13 mouse cellular contexts compared by ENCODE assay signal in the genomic region with DNA sequence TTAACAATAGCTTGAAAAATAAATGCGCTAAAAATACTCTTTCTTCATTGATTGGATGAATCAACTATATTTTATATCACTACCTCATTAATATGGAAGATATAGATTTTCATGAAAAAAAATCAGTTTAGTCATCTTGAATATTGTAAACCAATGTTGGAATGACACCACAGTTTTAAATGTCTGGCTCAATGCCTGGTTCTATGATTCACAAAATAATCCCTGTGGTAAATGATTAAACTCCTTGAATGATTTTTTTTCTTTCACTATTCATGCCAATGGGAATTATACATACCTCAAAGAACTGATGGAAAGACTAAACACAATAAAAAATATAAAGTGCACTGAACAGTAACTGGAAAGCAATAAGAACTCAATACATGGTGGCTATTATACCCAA.
"Had no signal": no experiment of that assay in that cellular context is flagged by ENCODE, and none has a peak within 500 bp of the region (broad histone marks: within the 10 kb centered on the region; RNA-seq: fewer than 3 reads in every experiment).

No protein-coding gene starts in this region.

- DNase-seq: gastrocnemius, postnatal 14 days; gastrocnemius, postnatal 36 days; heart, adult 11 months; heart, postnatal 10 days; heart, postnatal 4 days; kidney, adult 18-20 months; kidney, adult 8-10 months; kidney, postnatal 10 days; kidney, postnatal 36 days; layer of hippocampus, adult 9-11 months; layer of hippocampus, postnatal 36 days; left cerebral cortex, postnatal 4 days; liver, embryonic 13.5 days had no signal
